Mouse (Mus musculus) lung, adult 2 months (tissue): ENCODE data around the gene Ap2b1.

Source experiments
- CTCF ChIP-seq: fragments of 200-500 bp; IDR thresholded peaks from 2 replicates; pipeline ENCODE4 v1.5.1; 2011; ENCODE audit warnings: mild to moderate bottlenecking, low read length, control low read depth; ENCODE audit not compliant: insufficient read depth
- POLR2A ChIP-seq: fragments of 200-500 bp; IDR thresholded peaks from 2 replicates; pipeline ENCODE4 v1.6.1; 2011; ENCODE audit warnings: low read depth, mild to moderate bottlenecking, control low read depth, low read length, borderline replicate concordance; ENCODE audit errors: extremely low read depth

GRCm38 (mm10) chr11:83298225-83299195 is at the start of gene Ap2b1:
- peak; percentile 95; the same call in 1 of the 2 replicates for TF ChIP-seq POLR2A
- no peak for TF ChIP-seq CTCF
